Comparison of ENCODE assay signal across 10 mouse cellular contexts in the genomic region with DNA sequence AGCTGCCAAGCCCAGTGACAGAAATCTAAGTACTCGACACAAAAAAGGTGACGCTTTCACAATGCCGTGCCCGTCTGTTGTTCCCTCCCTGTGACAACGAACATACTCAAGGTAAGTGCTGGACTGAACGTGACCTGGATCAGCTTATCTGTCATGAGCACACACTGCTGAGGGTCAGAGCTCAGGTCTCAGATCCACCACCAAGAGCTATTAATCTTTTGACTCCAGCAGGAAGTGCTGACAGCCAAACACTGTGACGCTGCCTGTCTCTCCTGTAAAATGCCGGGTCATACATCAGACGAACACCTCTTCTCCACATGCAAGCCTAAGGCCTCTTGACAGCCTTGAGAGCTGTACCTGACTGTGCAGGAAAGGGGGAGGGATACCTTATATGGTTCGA.
DNase-seq lines count a peak whose midpoint lies in the region; ATAC-seq and TF ChIP-seq lines count a peak whose summit lies in the region.
"Had no signal": no experiment of that assay in that cellular context is flagged by ENCODE, and none has a peak within 500 bp of the region (broad histone marks: within the 10 kb centered on the region; RNA-seq: fewer than 3 reads in every experiment).

No protein-coding gene starts in this region.

- H3K36me3 ChIP-seq in kidney, adult 2 months (ENCODE audit: control insufficient read depth, insufficient read depth, low read length): no peaks in the 10 kb centered on the region
- no peaks in the 10 kb centered on the region for H3K36me3 ChIP-seq in kidney, embryonic 14.5 days (ENCODE audit: control insufficient read depth, insufficient read depth, low read length)
- no peaks in the 10 kb centered on the region for H3K36me3 ChIP-seq in liver, embryonic 16.5 days (ENCODE audit: control insufficient read depth, insufficient read depth)
- H3K36me3 ChIP-seq: embryonic facial prominence, embryonic 15.5 days; midbrain, embryonic 10.5 days had no signal

- WGBS in kidney, adult 2 months: 27% methylated on average over 10 of the region's 10 CpGs
- WGBS in kidney, embryonic 14.5 days: 29% methylated on average over 10 of the region's 10 CpGs
- 9% methylated on average over 10 of the region's 10 CpGs for WGBS in liver, embryonic 16.5 days (ENCODE audit: insufficient replicate concordance)

- no peak for ATAC-seq in kidney, embryonic 14.5 days (ENCODE audit: low FRiP score, low TSS enrichment)
- ATAC-seq in liver, embryonic 16.5 days (ENCODE audit: low read depth): peak; percentile 88

- no peaks in the 10 kb centered on the region; the same call in 1 of the 2 replicates for H3K27me3 ChIP-seq in kidney, adult 2 months (replicated peaks; ENCODE audit: control insufficient read depth, insufficient read depth, low read length)
- H3K27me3 ChIP-seq in kidney, embryonic 14.5 days (ENCODE audit: control insufficient read depth, insufficient read depth, low read length): no peaks in the 10 kb centered on the region
- no peaks in the 10 kb centered on the region for H3K27me3 ChIP-seq in liver, embryonic 16.5 days (ENCODE audit: control insufficient read depth, insufficient read depth, low read depth, low read length)
- H3K27me3 ChIP-seq: embryonic facial prominence, embryonic 15.5 days had no signal

- no peak overlapping the region for H3K9ac ChIP-seq in kidney, embryonic 14.5 days (ENCODE audit: low read depth, low read length)
- H3K9ac ChIP-seq in liver, embryonic 16.5 days (ENCODE audit: low read depth, low read length): no peak overlapping the region
- H3K9ac ChIP-seq: embryonic facial prominence, embryonic 15.5 days had no signal

- H3K27ac ChIP-seq in kidney, adult 2 months (ENCODE audit: insufficient read depth, low read depth, low read length): no peak overlapping the region
- H3K27ac ChIP-seq in kidney, embryonic 14.5 days (ENCODE audit: low read depth, low read length): no peak overlapping the region
- no peak overlapping the region for H3K27ac ChIP-seq in liver, embryonic 16.5 days (ENCODE audit: low read length)
- H3K27ac ChIP-seq: embryonic facial prominence, embryonic 15.5 days; midbrain, embryonic 10.5 days had no signal

- H3K4me2 ChIP-seq in kidney, embryonic 14.5 days (replicated peaks; ENCODE audit: low read depth, low read length): no peak overlapping the region
- H3K4me2 ChIP-seq in liver, embryonic 16.5 days (ENCODE audit: low read depth, low read length): peak overlapping the region; percentile 6; the same call in 1 of the 2 replicates
- H3K4me2 ChIP-seq: embryonic facial prominence, embryonic 15.5 days had no signal

- TF ChIP-seq POLR2A in kidney, adult 2 months (IDR thresholded peaks at IDR 0.05; ENCODE audit: low read depth, low read length): no peak

- intact Hi-C loops in left cerebral cortex, postnatal 36 days (cut with DNase I): no loop called here

- TF ChIP-seq CTCF in kidney, adult 2 months (conservative IDR thresholded peaks at IDR 0.05; ENCODE audit: insufficient read depth, insufficient read length, low read depth, low read length): no peak

- H3K9me3 ChIP-seq in kidney, embryonic 14.5 days (ENCODE audit: control insufficient read depth, low read length): no peaks in the 10 kb centered on the region
- H3K9me3 ChIP-seq in liver, embryonic 16.5 days (replicated peaks; ENCODE audit: control insufficient read depth, low read length): no peaks in the 10 kb centered on the region
- H3K9me3 ChIP-seq: embryonic facial prominence, embryonic 15.5 days; midbrain, embryonic 10.5 days had no signal

- DNase-seq in kidney, adult 2 months: peak; percentile 31
- peak; percentile 25 for DNase-seq in c-Kit-positive CD71-positive TER-119-negative erythroid progenitor cells, embryonic 14.5 days (ENCODE audit: low read depth)
- DNase-seq in induced T-regulatory cell, adult 2 months (ENCODE audit: low read depth): peak; percentile 26
- DNase-seq in cerebellum, postnatal 36 days: no peak
- DNase-seq in left cerebral cortex, postnatal 36 days (ENCODE audit: low spot score in 2 of 2): no peak
- DNase-seq in ovary, adult 18-20 months (ENCODE audit: low spot score): no peak

- H3K4me3 ChIP-seq in kidney, adult 2 months (ENCODE audit: insufficient read depth, low read depth, low read length): no peak overlapping the region
- no peak overlapping the region for H3K4me3 ChIP-seq in kidney, embryonic 14.5 days (ENCODE audit: low read length)
- no peak overlapping the region for H3K4me3 ChIP-seq in liver, embryonic 16.5 days (ENCODE audit: low read depth, low read length)
- H3K4me3 ChIP-seq: embryonic facial prominence, embryonic 15.5 days; midbrain, embryonic 10.5 days had no signal

- H3K4me1 ChIP-seq in kidney, adult 2 months (ENCODE audit: control insufficient read depth, insufficient read depth, low read length): no peaks in the 10 kb centered on the region
- H3K4me1 ChIP-seq in kidney, embryonic 14.5 days (ENCODE audit: control insufficient read depth, insufficient read depth, low read length): no peaks in the 10 kb centered on the region
- H3K4me1 ChIP-seq in liver, embryonic 16.5 days (ENCODE audit: control insufficient read depth, low read depth, low read length): peaks cover 11% of the 10 kb centered on the region; the same call in 1 of the 2 replicates

Comparison
In these comparisons a context has a peak if more than half of its experiments do, and no peak if none do; other contexts are left out.
1. DNase-seq: peak in kidney, adult 2 months (single experiment), c-Kit-positive CD71-positive TER-119-negative erythroid progenitor cells, embryonic 14.5 days (single experiment) and induced T-regulatory cell, adult 2 months (single experiment); none in cerebellum, postnatal 36 days (0 of 2), left cerebral cortex, postnatal 36 days (0 of 2) and ovary, adult 18-20 months (single experiment).